Mouse (Mus musculus): Measurements from ENCODE around the gene Asic1. TPM values are rescaled to one million over a fixed set of nuclear protein-coding genes. Genes with fewer than 3 reads are reported as not detected.

The Asic1 gene
- polyA plus RNA-seq, 1 experiment = 2.0 TPM

GRCm38 (mm10) chr15:99721921-99722743, 52.0 kb downstream of the Asic1 start:
- Histone ChIP-seq H3K4me2 (ENCODE audit: low read depth) (no peak overlapping the region), H3K36me3 (ENCODE audit: control insufficient read depth, insufficient read depth) (no peaks in the 10 kb centered on the region)

GRCm38 (mm10) chr15:99723120-99723514, 52.9 kb downstream of the Asic1 start:
- no peak overlapping the region for H3K4me3 ChIP-seq
- TF ChIP-seq MYOG (IDR thresholded peaks at IDR 0.05; ENCODE audit: control insufficient read depth in 1 of 3, insufficient read depth in 1 of 3, insufficient read length in 2 of 3, low read depth in 2 of 3) (no peak), SRF (IDR thresholded peaks at IDR 0.05; ENCODE audit: control insufficient read depth, insufficient read length, low read depth) (no peak), MAX (IDR thresholded peaks at IDR 0.05; ENCODE audit: low read depth) (no peak), TCF12 (IDR thresholded peaks at IDR 0.05; ENCODE audit: insufficient read depth, poor library complexity, severe bottlenecking) (no peak), TCF3 (IDR thresholded peaks at IDR 0.05; ENCODE audit: insufficient read length, low read depth) (no peak), REST (IDR thresholded peaks at IDR 0.05; ENCODE audit: insufficient read depth, insufficient read length) (no peak)
- peaks cover 23% of the 10 kb centered on the region for H3K79me2 ChIP-seq (ENCODE audit: control insufficient read depth, insufficient read depth)
- no peaks in the 10 kb centered on the region for H3K27me3 ChIP-seq (ENCODE audit: control insufficient read depth, insufficient read depth, insufficient read length)
- H3ac ChIP-seq (ENCODE audit: control insufficient read depth, insufficient read length) = no peak overlapping the region
- H3K4me2 ChIP-seq (ENCODE audit: low read depth) = peak overlapping the region; percentile 97
- peaks cover 6% of the 10 kb centered on the region for H3K36me3 ChIP-seq (ENCODE audit: control insufficient read depth, insufficient read depth)

More at GRCm38 (mm10) chr15:99721921-99722743, 52.0 kb downstream of the Asic1 start:
- no peak overlapping the region for H3K4me3 ChIP-seq
- TF ChIP-seq CEBPB (IDR thresholded peaks at IDR 0.05; ENCODE audit: insufficient read depth, poor library complexity, severe bottlenecking) (no peak), MYOG (IDR thresholded peaks at IDR 0.05; ENCODE audit: control insufficient read depth in 1 of 3, insufficient read depth in 1 of 3, insufficient read length in 2 of 3, low read depth in 2 of 3) (no peak), POLR2AphosphoS2 (IDR thresholded peaks at IDR 0.05; ENCODE audit: insufficient read length, low read depth) (no peak)
- no peak overlapping the region for H3ac ChIP-seq (ENCODE audit: control insufficient read depth, insufficient read length)
- no peaks in the 10 kb centered on the region for H3K27me3 ChIP-seq (ENCODE audit: control insufficient read depth, insufficient read depth, insufficient read length)
- H3K79me2 ChIP-seq (ENCODE audit: control insufficient read depth, insufficient read depth) = peaks cover 14% of the 10 kb centered on the region

GRCm38 (mm10) chr15:99723515-99724291, 53.5 kb downstream of the Asic1 start:
- peak overlapping the region; percentile 52 for H3K4me3 ChIP-seq
- H3K4me2 ChIP-seq (ENCODE audit: low read depth) = peak overlapping the region; percentile 97
- no peak overlapping the region for H3ac ChIP-seq (ENCODE audit: control insufficient read depth, insufficient read length)
- H3K79me2 ChIP-seq (ENCODE audit: control insufficient read depth, insufficient read depth) = peaks cover 29% of the 10 kb centered on the region
- peaks cover 12% of the 10 kb centered on the region for H3K36me3 ChIP-seq (ENCODE audit: control insufficient read depth, insufficient read depth)
- H3K27me3 ChIP-seq (ENCODE audit: control insufficient read depth, insufficient read depth, insufficient read length) = no peaks in the 10 kb centered on the region
- TF ChIP-seq REST (IDR thresholded peaks at IDR 0.05; ENCODE audit: insufficient read depth, insufficient read length) (no peak), USF1 (IDR thresholded peaks at IDR 0.05; ENCODE audit: low read depth) (no peak), MYOD1 (IDR thresholded peaks at IDR 0.05; ENCODE audit: control insufficient read depth in 1 of 3, insufficient read length in 2 of 3, low read depth in 2 of 3) (no peak), POLR2A (IDR thresholded peaks at IDR 0.05; ENCODE audit: insufficient read length, low read depth) (no peak), TCF12 (IDR thresholded peaks at IDR 0.05; ENCODE audit: insufficient read depth, poor library complexity, severe bottlenecking) (no peak), CEBPB (IDR thresholded peaks at IDR 0.05; ENCODE audit: insufficient read depth, poor library complexity, severe bottlenecking) (no peak)

- Histone ChIP-seq H3ac (ENCODE audit: control insufficient read depth, insufficient read length) (no peak overlapping the region), H3K79me2 (ENCODE audit: control insufficient read depth, insufficient read depth) (peaks cover 29% of the 10 kb centered on the region), H3K4me3 (peak overlapping the region; percentile 52), H3K27me3 (ENCODE audit: control insufficient read depth, insufficient read depth, insufficient read length) (no peaks in the 10 kb centered on the region), H3K36me3 (ENCODE audit: control insufficient read depth, insufficient read depth) (peaks cover 18% of the 10 kb centered on the region), H3K4me2 (ENCODE audit: low read depth) (peak overlapping the region; percentile 97)
- TF ChIP-seq USF1 (IDR thresholded peaks at IDR 0.05; ENCODE audit: low read depth) = no peak
- no peak for TF ChIP-seq SRF (IDR thresholded peaks at IDR 0.05; ENCODE audit: control insufficient read depth, insufficient read length, low read depth)
- TF ChIP-seq TCF3 (IDR thresholded peaks at IDR 0.05; ENCODE audit: insufficient read length, low read depth) = no peak
- no peak for TF ChIP-seq MYOD1 (IDR thresholded peaks at IDR 0.05; ENCODE audit: control insufficient read depth in 1 of 3, insufficient read length in 2 of 3, low read depth in 2 of 3)
- peak in 1 of 3 experiments; percentile 17 for TF ChIP-seq MYOG (IDR thresholded peaks at IDR 0.05; ENCODE audit: control insufficient read depth in 1 of 3, insufficient read depth in 1 of 3, insufficient read length in 2 of 3, low read depth in 2 of 3)
- TF ChIP-seq TCF12 (IDR thresholded peaks at IDR 0.05; ENCODE audit: insufficient read depth, poor library complexity, severe bottlenecking) = no peak
- no peak for TF ChIP-seq CEBPB (IDR thresholded peaks at IDR 0.05; ENCODE audit: insufficient read depth, poor library complexity, severe bottlenecking)
- TF ChIP-seq E2F4 (IDR thresholded peaks at IDR 0.05; ENCODE audit: insufficient read depth) = no peak
- TF ChIP-seq MAX (IDR thresholded peaks at IDR 0.05; ENCODE audit: low read depth) = no peak
- peak; percentile 38 for TF ChIP-seq POLR2A (IDR thresholded peaks at IDR 0.05; ENCODE audit: insufficient read length, low read depth)
- TF ChIP-seq REST (IDR thresholded peaks at IDR 0.05; ENCODE audit: insufficient read depth, insufficient read length) = no peak
- TF ChIP-seq POLR2AphosphoS2 (IDR thresholded peaks at IDR 0.05; ENCODE audit: insufficient read length, low read depth) = peak; percentile 19
Measured at GRCm38 (mm10) chr15:99724292-99725021, 54.3 kb downstream of the Asic1 start.

All from myocyte (in vitro differentiated cells).